Mouse (Mus musculus) bone marrow macrophage, adult 2 months (primary cell): ENCODE measurements around the gene Clec11a.

Source experiments
- CTCF ChIP-seq: IDR thresholded peaks from 2 replicates; pipeline ENCODE4 v1.5.1; 2012; ENCODE audit warnings: low read depth, mild to moderate bottlenecking, low read length, moderate library complexity
- POLR2A ChIP-seq: IDR thresholded peaks from 2 replicates; pipeline ENCODE4 v1.6.1; 2012; ENCODE audit warnings: mild to moderate bottlenecking, low read depth, low read length, borderline replicate concordance

- TF ChIP-seq CTCF, result no peak
- no peak for TF ChIP-seq POLR2A
Measured at GRCm38 (mm10) chr7:44287760-44288159, 18.9 kb downstream of the Clec11a start.
